Mouse (Mus musculus) liver, embryonic 16.5 days (tissue): Measurements from ENCODE around the gene Tubb1. TPM values are rescaled to one million over a fixed set of nuclear protein-coding genes. Genes with fewer than 3 reads are reported as not detected.

Experiments used
- ATAC-seq: fragments of 200-750 bp; cut with Nextera tagmentation; 2 replicates; pipeline ENCODE4 v1.8.0; 2017; ENCODE audit warnings: low read depth, mild to moderate bottlenecking, moderate number of reproducible peaks, moderate library complexity
- H3K27ac ChIP-seq: fragments of 300-500 bp; sonication (generic); 2 replicates; pipeline ENCODE4 v1.5.1; 2014; ENCODE audit warnings: mild to moderate bottlenecking, low read length
- H3K27me3 ChIP-seq: fragments of 300-500 bp; sonication (generic); 2 replicates; pipeline ENCODE4 v1.6.1; 2014; ENCODE audit warnings: low read depth, low read length, mixed read lengths; ENCODE audit not compliant: control insufficient read depth, insufficient read depth
- H3K36me3 ChIP-seq: fragments of 300-500 bp; sonication (generic); 2 replicates; pipeline ENCODE4 v1.6.1; 2014; ENCODE audit warnings: mild to moderate bottlenecking; ENCODE audit not compliant: control insufficient read depth, insufficient read depth
- H3K4me1 ChIP-seq: fragments of 300-500 bp; sonication (generic); 2 replicates; pipeline ENCODE4 v1.6.1; 2014; ENCODE audit warnings: low read depth, low read length, mixed read lengths; ENCODE audit not compliant: control insufficient read depth
- H3K4me2 ChIP-seq: fragments of 300-500 bp; sonication (generic); 2 replicates; pipeline ENCODE4 v1.6.1; 2014; ENCODE audit warnings: low read depth, low read length, mixed read lengths
- H3K4me3 ChIP-seq: fragments of 300-500 bp; sonication (generic); 2 replicates; pipeline ENCODE4 v1.5.1; 2014; ENCODE audit warnings: low read depth, mild to moderate bottlenecking, low read length
- H3K9ac ChIP-seq: fragments of 300-500 bp; sonication (generic); 2 replicates; pipeline ENCODE4 v1.6.1; 2014; ENCODE audit warnings: low read depth, low read length
- H3K9me3 ChIP-seq: fragments of 300-500 bp; sonication (generic); replicated peaks from 2 replicates; pipeline ENCODE4 v1.6.1; 2016; ENCODE audit warnings: low read length; ENCODE audit not compliant: control insufficient read depth
- WGBS: fragments of 180-500 bp; shearing (Covaris S2); extraction: QIAGEN DNeasy Blood & Tissue Kit; methylation state at CpG from one replicate; pipeline ENCODE4 v1.1.7; 2014; ENCODE audit not compliant: insufficient replicate concordance; 5-methylcytosine and 5-hydroxymethylcytosine counted together
- polyA plus RNA-seq: library from polyadenylated mRNA; unstranded; fragments of >200 nt; fragmentation: Nextera tagmentation; extraction: Ambion mirVana; gene quantifications from 2 replicates; pipeline ENCODE4 v1.2.1, GENCODE M21; 2015

Gene Tubb1
- 22.0 and 23.5 TPM in 2 replicates for polyA plus RNA-seq

DNA sequence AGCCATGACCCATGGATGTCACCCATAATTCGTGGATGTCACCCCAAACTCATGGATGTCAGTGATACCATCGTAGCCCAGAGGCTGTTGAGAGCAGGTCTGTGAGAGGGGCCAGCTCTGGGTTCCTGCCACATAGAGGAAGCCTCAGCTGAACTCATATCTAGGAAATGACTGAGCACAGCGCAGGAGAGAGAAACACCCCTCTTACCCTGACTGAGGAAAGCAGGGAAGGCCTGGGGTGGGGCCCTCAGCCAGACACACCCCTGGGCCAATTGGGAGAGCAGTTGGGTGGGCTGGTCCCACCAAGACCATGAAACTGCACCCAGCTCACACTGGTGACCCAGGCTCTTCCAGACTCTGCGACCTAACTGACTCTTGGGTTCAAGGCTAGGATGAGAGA, at the start of gene Tubb1:
Tubb1 (plus strand) TSS at position 343 of the 400 bp plus-strand sequence.
- Histone ChIP-seq H3K9me3 (no peaks in the 10 kb centered on the region), H3K4me2 (no peak within 1 kb of the TSS), H3K36me3 (no peaks in the 10 kb centered on the region), H3K9ac (0 out of 2 replicates have a peak within 1 kb of the TSS, but pooled peaks have one; percentile 13), H3K4me1 (peaks cover 37% of the 10 kb centered on the region), H3K27ac (peak within 1 kb of the TSS; percentile 47), H3K4me3 (no peak within 1 kb of the TSS), H3K27me3 (no peaks in the 10 kb centered on the region)
- peak; percentile 55 for ATAC-seq
- 22% methylated on average over 4 of the region's 4 CpGs for WGBS

DNA sequence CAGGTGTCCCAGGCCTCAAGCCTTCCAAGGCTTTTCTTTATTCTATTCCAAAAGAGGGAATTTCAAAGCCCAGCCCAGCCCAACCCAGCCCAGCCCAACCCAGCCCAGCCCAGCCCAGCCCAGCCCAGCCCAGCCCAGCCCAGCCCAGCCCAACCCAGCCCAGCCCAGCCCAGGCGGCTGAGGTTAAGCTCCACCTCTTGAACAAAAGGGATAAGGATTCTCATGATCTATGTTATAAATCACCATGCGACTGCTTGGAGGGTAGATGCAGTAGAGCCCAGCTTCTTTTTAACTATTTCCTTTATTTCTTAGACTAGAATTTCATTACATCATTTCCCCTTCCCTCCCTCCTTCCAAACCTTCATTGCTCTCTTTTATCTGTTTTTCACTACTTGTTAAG, 40.3 kb upstream of the Tubb1 start:
- no peak overlapping the region for H3K27ac ChIP-seq
- H3K4me1 ChIP-seq: peaks cover 11% of the 10 kb centered on the region
- no peaks in the 10 kb centered on the region for H3K36me3 ChIP-seq
- H3K9ac ChIP-seq: no peak overlapping the region
- 0 out of 2 replicates have a peak, but pooled peaks cover 4% of the 10 kb centered on the region for H3K27me3 ChIP-seq
- H3K4me2 ChIP-seq: no peak overlapping the region
- H3K9me3 ChIP-seq: no peaks in the 10 kb centered on the region
- H3K4me3 ChIP-seq: no peak overlapping the region
- peak; percentile 74 for ATAC-seq
- WGBS: 31% methylated on average over 2 of the region's 2 CpGs

DNA sequence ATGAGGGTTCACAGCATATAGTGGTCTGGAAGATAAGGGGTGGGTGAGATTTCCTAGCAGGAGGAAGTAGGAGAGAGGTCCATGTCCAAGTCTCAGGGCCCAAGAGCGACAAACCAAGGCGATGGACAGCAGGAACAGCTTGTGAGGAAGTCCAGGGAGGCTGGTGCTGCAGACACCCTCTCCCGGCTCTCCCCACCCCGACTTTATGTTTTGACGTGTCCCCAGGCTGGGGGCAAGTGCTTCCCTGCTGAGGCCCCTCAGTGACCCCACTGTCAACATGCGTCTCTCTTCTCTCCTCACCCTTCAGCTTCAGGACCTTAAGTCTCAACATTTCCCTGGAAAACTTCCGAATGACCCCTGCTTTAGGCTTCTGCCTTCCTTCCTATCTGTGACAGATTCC, 37.4 kb upstream of the Tubb1 start:
- 0 out of 2 replicates have a peak, but pooled peaks cover 2% of the 10 kb centered on the region for H3K27me3 ChIP-seq
- no peak for ATAC-seq
- H3K36me3 ChIP-seq: no peaks in the 10 kb centered on the region
- peaks cover 26% of the 10 kb centered on the region for H3K4me1 ChIP-seq
- 64% methylated on average over 7 of the region's 7 CpGs for WGBS
- H3K4me3 ChIP-seq: no peak overlapping the region
- H3K4me2 ChIP-seq: no peak overlapping the region
- H3K9me3 ChIP-seq: no peaks in the 10 kb centered on the region
- no peak overlapping the region for H3K27ac ChIP-seq
- H3K9ac ChIP-seq: no peak overlapping the region

DNA sequence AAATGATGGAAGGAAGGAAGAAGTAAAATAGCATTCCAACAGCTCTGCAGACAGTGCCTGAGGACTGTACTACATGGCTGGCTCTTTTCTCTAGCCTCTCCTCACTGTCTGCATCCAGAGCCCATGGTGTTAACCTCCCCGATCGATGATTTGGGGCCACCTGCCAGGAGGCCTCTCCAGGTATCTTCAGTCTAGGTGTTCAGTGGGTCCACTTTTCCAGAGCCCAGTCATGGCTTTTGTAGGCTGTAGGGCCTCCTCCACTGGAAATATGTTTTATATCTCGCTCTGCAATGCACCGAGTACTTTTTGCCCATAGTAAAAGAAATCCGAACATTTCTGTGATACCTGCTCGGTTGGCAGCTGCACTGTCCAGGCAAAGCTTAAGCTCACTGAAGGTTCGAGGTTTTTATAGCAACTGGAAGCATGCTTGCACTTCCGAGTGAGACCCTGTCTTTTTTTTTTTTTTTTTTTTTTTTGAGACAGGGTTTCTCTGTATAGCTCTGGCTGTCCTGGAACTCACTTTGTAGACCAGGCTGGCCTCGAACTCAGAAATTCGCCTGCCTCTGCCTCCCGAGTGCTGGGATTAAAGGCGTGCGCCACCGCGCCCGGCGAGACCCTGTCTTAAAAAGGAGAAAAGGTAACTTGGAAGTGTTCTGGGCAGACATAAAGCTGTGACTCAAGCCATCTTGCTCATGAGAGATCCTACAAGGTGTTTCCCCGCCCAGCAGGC, 35.3 kb upstream of the Tubb1 start:
- Histone ChIP-seq H3K4me1 (peaks cover 21% of the 10 kb centered on the region), H3K27ac (no peak overlapping the region), H3K4me2 (peak overlapping the region; percentile 40), H3K27me3 (no peaks in the 10 kb centered on the region), H3K9ac (peak overlapping the region; percentile 20; the same call in 1 of the 2 replicates), H3K4me3 (peak overlapping the region; percentile 96), H3K9me3 (no peaks in the 10 kb centered on the region), H3K36me3 (no peaks in the 10 kb centered on the region)
- no peak for ATAC-seq
- WGBS: 34% methylated on average over 18 of the region's 18 CpGs

DNA sequence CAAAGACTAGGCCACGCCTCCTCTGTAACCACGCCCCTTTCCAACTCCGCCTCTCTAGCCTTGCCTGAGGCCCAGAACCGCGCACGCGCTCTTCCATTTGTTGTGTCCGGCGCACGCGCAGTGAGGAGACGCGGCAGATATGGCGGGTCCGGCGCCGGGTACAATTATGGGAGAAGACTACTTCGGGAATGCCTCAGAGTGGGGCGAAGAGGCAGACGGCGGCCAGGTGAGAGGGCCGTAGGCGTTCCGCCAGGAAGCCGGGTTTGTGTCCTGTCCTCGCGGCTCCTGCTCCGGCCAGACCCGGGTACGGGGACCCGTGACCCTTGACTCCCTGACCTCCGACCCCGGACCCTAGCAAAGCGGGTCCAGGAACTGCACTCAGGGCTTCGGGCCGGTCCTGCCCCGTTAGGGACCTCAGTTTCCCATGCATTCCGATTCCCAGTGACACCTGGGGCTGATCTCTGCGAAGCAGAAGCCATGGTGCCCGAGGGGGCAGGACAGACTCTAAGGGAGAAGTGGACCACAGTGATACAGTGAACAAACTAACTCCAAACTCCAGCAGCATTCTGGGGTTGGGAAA, 34.7 kb upstream of the Tubb1 start, which contains the start of gene Nelfcd:
Nelfcd (plus strand) TSS at position 74 of the 580 bp plus-strand sequence.
- peak; percentile 96 for ATAC-seq
- Histone ChIP-seq H3K4me1 (peaks cover 18% of the 10 kb centered on the region), H3K4me3 (peak within 1 kb of the TSS; percentile 96), H3K9ac (peak within 1 kb of the TSS; percentile 97), H3K4me2 (peak within 1 kb of the TSS; percentile 83), H3K27me3 (no peaks in the 10 kb centered on the region), H3K36me3 (peaks cover 6% of the 10 kb centered on the region), H3K9me3 (no peaks in the 10 kb centered on the region), H3K27ac (peak within 1 kb of the TSS; percentile 62)
- under 1% methylated on average over 40 of the region's 40 CpGs for WGBS

DNA sequence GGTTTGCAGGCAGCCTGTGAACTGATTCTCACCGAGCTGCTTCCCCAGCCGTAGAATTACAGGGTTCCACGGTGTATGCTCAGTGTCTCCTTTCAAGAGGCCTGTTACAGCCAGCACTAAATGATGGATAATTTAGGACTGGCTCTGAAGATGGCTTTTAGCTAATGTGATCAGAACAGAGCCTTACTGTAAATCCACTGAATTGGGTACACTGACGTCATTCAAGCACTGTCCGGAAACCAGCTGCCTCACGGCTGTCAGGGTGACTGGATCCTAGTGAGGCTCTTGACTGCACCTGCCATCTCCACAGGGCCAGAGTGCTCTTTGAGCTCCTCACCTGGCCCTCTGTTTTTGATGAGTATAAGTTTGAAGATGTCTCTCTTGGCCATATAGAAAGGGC, 29.4 kb upstream of the Tubb1 start:
- Histone ChIP-seq H3K4me1 (peaks cover 12% of the 10 kb centered on the region), H3K4me2 (no peak overlapping the region), H3K27me3 (no peaks in the 10 kb centered on the region), H3K36me3 (peaks cover 47% of the 10 kb centered on the region), H3K9me3 (no peaks in the 10 kb centered on the region), H3K9ac (no peak overlapping the region), H3K4me3 (no peak overlapping the region), H3K27ac (no peak overlapping the region)
- no peak for ATAC-seq
- 91% methylated on average over 6 of the region's 6 CpGs for WGBS

DNA sequence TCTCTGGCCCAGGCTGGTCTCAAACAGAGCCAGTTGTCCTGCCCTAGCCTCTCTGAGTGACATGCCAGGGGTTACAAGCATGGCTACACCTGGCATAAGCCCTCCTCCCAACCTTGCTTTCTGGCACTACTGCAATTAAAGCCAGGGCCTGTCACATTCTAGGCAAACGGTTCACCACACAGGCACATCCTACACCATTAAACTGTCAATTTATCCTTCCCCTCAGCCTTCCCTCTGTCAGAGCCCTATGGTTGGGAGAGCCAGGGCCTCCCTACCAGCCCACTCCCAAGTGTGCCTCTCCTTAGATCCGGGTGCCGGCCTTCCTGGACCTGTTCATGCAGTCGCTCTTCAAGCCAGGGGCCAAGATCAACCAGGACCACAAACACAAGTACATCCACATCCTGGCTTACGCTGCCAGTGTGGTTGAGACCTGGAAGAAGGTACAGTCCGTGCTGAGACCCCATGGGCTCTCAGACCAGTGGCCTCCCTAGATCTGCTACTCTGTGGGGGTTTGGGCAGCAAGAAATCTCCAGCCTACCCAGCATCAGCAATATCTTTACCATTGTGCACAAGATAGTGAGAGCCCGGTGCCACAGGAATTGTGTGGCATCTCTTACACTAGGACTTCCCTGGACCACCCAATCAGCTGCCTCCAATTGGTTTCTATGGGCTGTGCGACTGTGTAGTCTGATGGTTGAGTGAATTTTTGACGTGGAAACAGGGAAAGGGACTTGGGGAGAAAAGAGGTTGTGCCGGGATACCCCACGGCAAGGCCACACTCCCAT, 26.0 kb upstream of the Tubb1 start:
- H3K27me3 ChIP-seq: no peaks in the 10 kb centered on the region
- H3K4me1 ChIP-seq: no peaks in the 10 kb centered on the region

DNA sequence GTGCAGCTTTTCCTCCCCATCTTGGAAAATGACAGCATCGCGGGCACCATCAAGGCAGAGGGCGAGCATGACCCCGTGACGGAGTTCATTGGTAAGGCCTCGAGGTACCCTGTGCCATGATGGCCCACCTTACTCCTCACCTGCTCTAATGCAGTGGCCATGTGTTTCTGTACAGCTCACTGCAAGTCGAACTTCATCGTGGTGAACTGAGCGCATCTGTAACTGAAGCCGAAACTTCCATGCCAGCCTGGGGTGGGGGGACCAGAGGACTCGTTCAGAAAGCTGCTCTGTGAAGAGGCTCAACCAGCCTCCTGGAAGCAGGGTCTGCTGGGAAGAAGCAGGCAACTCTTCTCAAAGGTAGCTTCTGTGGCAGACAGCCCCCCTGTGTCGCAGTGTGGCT, 23.6 kb upstream of the Tubb1 start:
- H3K4me3 ChIP-seq: no peak overlapping the region
- H3K4me1 ChIP-seq: no peaks in the 10 kb centered on the region
- no peak overlapping the region for H3K9ac ChIP-seq
- ATAC-seq: no peak
- no peak overlapping the region for H3K27ac ChIP-seq
- no peak overlapping the region for H3K4me2 ChIP-seq
- no peaks in the 10 kb centered on the region for H3K27me3 ChIP-seq
- peaks cover 66% of the 10 kb centered on the region for H3K36me3 ChIP-seq
- 88% methylated on average over 12 of the region's 12 CpGs for WGBS
- no peaks in the 10 kb centered on the region for H3K9me3 ChIP-seq

More for the DNA sequence above, 26.0 kb upstream of the Tubb1 start:
- no peak overlapping the region for H3K9ac ChIP-seq
- H3K27ac ChIP-seq: no peak overlapping the region
- H3K4me2 ChIP-seq: no peak overlapping the region
- no peaks in the 10 kb centered on the region for H3K9me3 ChIP-seq
- ATAC-seq: no peak
- H3K36me3 ChIP-seq: peaks cover 80% of the 10 kb centered on the region
- no peak overlapping the region for H3K4me3 ChIP-seq
- 88% methylated on average over 11 of the region's 11 CpGs for WGBS
